Mouse (Mus musculus) heart, adult 18-20 months (tissue): ENCODE measurements at regions not wholly inside any gene's neighbourhood (a gene's known extent, or its start where the extent isn't known, plus 50 kb on each side); places are given as distances from the start of the nearest gene placed in this dataset.
A peak's percentile ranks its signal among the peaks of the same experiment; 100 is the strongest.

ENCODE experiments used
- DNase-seq, 2 experiments: peaks; one replicate each; pipeline ENCODE4 v3.0.0; 2021 to 2022; ENCODE audit warnings: mixed read lengths in 1 of 2

DNA sequence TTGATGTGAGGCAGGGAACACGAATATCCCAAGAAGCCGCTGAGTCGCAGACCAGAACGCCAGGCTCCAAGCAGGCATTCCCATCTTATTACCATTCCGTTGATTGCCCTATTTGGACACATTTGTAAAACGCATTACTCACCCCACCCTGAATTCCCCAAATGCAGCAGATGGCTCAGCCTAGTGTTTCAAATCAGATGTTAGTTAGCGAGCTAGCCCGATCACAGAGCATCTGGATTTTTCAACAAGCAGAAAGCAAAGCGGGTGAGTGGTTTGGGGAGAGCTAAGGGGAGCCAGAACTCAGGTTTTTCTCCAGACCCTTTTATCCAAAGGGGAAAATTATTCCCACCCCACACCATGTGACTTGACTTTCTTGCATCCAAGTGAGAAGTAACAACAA lies 273.2 kb downstream of the Rwdd3 start:
- no peak for DNase-seq

DNA sequence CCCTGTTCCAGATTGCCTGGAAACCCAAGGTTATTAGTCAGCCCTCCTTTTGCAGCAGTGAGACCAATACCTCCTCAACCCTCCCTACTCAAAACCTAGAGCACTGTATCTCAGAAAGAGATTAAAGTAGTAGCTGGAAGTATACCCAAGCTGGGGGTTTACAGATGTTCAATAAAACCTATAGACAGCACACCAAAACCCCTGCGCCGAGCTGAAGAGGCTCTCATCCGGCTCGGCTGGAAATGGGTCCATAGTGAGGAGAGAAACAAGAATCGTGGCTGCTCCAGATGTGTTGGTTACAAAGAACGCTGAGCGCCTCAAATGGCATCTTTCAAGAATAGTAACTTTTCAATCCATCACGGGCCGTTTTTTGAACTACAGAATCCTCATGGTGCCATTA lies 273.7 kb downstream of the Rwdd3 start:
- DNase-seq, result no peak

DNA sequence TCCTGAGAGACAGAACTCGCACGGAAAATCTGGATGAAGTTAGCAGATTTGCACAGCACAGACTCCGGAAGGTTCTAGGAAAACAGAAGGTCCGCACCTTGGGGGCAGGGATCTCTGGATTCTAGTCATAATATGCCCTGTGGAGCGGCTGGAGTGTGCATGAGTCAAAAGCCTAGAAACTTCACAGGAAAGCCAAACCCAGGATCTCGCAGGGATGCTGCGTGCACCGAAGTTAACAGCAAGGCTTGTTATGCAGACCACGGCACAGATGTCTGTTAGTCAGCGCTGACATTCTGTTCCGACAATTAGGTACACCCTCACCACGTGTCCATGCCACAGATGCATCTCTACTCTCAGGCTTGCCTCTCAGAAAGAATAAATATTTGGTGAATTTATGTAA lies 274.3 kb downstream of the Rwdd3 start:
- DNase-seq, result no peak

- no peak for DNase-seq
Observed at GRCm38 (mm10) chr3:120886063-120886841, 285.2 kb downstream of the Rwdd3 start.

DNA sequence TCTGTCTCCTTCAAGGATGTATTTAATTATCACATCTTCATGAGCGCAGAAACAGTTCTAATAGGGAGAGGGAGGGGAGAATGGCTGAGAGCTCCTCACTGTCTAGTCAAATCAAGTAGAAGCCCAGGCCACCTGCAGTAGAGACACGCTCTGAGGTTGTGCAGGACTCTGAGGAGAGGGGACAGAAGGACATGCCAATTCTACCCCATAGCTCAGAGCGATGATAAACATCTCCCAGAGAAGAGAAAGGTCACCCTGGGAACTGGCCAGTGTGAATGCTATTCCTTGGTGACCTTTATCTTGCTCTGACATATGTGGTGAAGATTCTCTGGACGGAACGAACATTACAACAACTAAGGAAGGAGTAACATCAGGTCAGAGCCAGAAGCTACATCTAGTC lies 286.1 kb downstream of the Rwdd3 start:
- no peak for DNase-seq

DNA sequence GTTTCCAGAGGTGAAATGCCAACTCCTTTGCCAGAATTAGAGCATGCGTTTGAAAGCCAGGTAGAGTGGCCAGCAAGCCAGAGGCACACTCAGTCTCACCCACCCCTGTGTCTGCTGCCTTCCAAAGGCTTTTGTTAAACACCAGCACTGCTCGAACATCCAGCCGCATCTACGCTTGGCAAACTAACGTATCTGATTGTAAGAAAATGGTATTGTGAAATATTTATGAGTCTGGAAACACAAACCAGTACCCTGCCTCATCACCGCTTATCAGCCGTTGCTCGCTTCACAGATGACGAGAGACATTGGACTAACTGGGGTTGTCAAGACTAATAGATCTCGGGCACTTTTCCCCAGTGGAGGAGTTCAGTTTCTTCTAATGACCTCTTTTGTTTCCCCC lies 287.3 kb downstream of the Rwdd3 start:
- no peak for DNase-seq

GRCm38 (mm10) chr3:120883650-120884049 lies 287.8 kb downstream of the Rwdd3 start:
- no peak for DNase-seq

DNA sequence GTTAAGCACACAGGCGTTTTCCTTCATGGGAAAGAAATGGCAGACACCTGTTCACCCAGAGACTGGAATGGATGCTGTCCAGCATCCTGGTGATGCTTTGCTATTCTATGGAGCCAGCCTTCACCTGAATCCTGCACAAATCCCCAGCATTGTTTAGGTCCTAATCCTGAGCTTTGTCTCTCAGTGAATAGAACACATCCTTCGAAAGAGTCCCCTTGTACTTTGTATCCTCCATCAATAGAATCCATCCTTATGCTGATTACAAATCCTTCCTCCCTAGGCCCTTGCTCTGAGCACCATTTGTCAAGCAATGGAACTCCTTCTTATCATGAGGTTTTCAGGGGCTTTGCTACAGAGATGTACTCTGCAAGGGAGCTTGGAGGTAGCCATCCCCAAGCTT lies 292.1 kb downstream of the Rwdd3 start:
- DNase-seq, result no peak

DNA sequence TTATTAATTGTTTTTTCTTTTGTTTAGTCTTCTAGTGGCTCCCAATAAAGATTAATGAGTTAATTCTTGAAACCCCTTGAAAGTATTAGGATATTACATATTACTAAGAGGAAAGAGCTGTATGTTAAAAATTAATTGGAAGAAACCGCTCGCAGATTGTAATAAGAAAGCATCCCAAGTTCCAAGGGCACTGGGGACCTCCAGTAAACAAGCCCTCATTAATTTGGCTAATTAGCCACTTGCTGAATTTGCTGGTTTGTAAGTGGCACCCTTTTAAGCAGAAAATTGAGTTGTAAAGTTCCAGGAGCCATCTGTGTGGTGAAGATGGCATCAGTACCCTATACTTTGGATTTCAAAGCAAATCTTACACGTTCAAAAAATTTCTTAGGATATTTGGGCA lies 295.8 kb downstream of the Rwdd3 start:
- DNase-seq, result no peak

DNA sequence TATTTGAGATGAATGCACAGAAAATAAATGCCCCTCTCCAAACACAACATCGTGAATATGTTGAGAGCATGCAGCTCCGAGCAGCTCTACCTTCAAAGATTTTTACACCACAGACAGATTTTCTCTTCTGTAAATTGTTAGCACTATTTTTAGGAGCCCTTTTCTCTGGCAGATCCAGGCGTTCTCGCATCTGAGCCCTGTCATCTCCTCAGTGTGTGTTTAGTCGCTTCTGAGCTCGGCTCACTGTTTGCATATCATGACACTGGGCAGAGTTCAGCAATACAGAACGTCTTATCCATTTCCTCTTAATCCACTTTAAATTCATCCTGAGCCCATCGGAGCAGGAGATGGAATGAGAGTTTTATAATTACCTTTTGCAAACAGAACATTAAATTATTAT lies 306.5 kb downstream of the Rwdd3 start:
- DNase-seq, result no peak

- no peak for DNase-seq
Observed at GRCm38 (mm10) chr3:120861641-120862040, 309.9 kb downstream of the Rwdd3 start.

- no peak for DNase-seq
Observed at GRCm38 (mm10) chr3:120858281-120858680, 313.2 kb downstream of the Rwdd3 start.

GRCm38 (mm10) chr3:120854322-120854721 lies 317.2 kb downstream of the Rwdd3 start:
- no peak for DNase-seq

DNA sequence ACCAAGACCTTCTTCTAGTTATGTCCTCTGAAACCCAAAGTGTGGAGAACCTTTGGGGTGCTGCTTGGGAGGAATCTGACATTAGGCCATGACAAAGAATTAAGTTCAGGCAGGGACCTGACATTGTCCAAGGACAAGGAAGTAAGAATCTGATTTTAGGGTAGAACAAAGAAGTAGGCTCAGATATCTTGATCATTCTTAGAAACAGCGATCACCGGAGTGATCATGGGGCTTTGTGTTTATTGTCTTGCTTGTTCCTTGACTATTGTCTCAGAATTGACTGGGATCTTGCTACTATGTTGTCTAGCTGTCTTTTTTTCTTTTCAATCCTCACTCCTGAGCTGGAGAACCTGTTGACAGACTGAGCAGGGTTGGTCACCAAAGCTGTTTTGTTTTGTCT lies 327.9 kb downstream of the Rwdd3 start:
- DNase-seq, result no peak

GRCm38 (mm10) chr3:120823536-120823935 lies 348.0 kb downstream of the Rwdd3 start:
- no peak for DNase-seq

DNA sequence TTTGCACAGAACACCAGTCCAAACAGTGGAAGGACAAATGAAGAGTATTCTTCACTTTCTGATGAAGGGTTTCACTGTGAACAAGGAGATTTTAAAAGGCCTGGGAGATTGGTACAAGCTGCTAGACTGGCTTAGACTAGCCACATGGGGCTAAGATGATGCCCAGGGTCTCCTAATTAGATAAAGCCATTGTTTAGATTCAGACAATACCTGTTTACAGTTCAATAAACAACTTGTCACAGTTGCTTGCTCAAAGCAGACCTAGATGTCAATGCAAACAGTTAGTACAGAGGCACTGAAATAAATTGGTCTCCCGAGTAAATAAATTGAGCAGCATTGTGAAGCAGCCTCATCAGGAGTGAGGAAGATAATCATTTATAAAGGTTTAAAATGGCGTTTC lies 359.6 kb downstream of the Rwdd3 start:
- DNase-seq, result no peak

DNA sequence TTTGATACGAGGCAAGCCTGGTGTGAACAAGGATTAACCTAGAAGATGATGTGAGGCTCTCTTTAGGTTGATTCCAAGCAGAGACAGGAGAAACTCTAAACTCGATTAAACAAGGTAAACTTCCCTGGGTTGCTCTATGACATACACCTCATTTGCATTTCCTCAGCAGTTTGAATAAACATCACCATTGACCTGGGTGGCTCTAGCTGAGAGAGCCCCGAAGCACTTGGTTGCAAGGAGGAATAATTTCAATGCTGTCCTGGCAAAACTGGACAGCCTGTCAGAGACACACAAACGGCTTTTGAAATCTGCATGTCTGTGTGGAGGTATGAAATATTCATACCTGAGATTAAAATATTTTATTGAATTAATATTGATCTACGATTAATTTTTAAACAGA lies 361.0 kb downstream of the Rwdd3 start:
- DNase-seq, result no peak

GRCm38 (mm10) chr3:120810048-120810447 lies 361.4 kb downstream of the Rwdd3 start:
- DNase-seq, result no peak

DNA sequence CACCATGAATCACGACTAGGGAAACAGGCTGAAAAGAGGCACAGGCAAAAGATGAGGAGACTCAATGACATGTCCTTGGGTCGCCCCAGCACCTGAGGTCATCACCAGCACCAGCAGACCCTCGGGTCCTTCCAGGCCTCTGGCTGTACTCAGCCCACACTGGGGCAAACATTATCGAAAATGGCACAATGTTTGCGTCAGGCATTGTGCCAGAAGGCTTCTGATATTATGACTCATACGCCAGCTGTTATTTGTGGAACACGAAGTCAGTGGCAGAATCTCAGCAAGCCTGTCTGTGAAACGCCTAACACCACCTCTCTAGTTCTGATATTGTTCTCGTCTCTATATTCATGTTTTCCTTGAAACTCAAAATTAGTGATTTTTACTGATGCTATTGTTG lies 384.8 kb downstream of the Rwdd3 start:
- DNase-seq, result peak; percentile 53 to 58

GRCm38 (mm10) chr3:120781486-120781885 lies 390.0 kb downstream of the Rwdd3 start:
- no peak for DNase-seq

GRCm38 (mm10) chr3:120779091-120779490 lies 392.4 kb downstream of the Rwdd3 start:
- DNase-seq, result peak in 1 of 2 experiments; percentile 14

DNA sequence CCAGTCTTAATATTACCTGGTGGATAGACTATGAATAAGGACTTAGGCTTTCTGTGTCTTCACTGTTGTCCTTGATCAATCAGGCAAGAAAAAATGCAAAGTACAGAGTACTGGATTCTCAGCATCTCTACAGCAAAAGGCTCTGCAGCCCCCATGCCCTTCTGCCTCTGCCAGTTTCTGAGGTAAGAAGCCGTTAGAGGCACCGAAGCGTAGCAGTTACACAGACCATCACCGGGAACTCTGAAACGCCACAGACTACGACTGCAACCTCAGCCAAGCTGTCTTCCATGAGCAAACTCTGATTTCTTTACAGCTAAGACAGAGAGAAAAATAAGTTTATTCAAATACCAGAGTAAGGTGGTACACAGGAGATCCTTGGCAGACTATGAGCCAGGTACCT lies 396.5 kb downstream of the Rwdd3 start:
- no peak for DNase-seq

GRCm38 (mm10) chr3:120761681-120762080 lies 409.8 kb downstream of the Rwdd3 start:
- peak; percentile 43 to 63 for DNase-seq

DNA sequence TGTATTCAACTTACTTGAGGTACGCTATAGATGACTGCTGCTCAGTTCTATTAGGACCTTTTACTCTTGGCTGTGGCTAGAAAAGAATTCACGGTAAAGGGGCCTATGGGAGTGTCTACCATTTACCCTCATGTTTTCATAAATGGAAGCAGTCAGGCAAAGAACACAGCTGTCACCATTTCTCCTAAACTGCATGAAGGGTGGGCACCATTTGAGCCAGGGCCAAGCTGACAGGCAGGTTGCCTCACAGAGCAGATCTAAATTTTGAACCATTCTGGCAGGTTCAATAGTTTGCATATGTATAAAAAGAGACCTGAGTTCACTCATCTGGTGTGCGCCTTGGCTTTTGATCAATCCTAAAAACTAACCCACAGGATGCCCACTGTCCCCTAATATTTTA lies 410.3 kb downstream of the Rwdd3 start:
- no peak for DNase-seq

DNA sequence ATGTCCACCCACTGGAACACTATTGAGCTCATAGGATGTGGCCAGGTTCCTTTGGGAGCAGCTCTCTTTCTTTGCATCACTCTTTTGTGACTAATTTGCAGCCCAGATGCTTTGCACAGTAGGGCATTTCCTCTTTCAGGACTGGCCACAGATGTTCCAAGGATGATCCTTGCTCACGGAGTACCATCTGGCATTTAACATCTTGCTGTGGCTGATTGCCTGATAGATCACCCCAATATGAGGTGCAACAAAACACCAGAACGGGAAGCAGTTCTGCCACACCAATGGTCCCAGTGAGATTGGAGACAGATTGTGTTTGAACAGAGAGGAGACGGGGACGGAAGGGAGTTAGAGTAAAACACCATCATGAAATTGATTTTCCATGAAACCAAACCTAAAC lies 423.0 kb downstream of the Rwdd3 start:
- no peak for DNase-seq
